Mouse (Mus musculus): ENCODE data around the gene 1700029I15Rik. TPM values are rescaled to one million over a fixed set of nuclear protein-coding genes. Genes with fewer than 3 reads are reported as not detected.
"Not testable (repeated sequence)": the region's sequence is repeated elsewhere in the genome, so short reads cannot be mapped to it uniquely, and the experiment has no call there.

1700029I15Rik gene
- polyA plus RNA-seq, 1 experiment from 2014 or later, result 1.8 TPM

DNA sequence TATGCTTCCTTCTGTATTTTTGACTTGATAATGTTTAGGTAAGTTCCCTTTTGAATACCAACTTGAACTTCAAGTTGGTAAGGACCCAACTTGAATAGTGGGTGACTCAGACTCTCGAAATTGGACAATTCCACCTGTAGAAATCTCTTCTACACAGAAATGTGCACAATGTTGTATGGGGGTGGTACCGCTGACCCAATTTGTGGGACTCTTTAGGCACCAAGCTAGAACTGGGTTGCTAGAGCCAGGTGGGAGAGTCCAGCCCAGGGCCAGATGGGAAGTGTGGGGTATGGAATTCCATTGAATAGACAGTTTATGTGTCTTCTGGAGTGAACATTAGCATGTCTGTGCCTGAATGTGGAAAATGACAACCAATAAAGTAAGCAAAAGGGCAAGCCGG lies 13.2 kb downstream of the 1700029I15Rik start:
- WGBS, result 78% methylated on average over 3 of the region's 3 CpGs
- no peak overlapping the region for H3K27ac ChIP-seq (ENCODE audit: low read length)
- ATAC-seq (replicated peaks; ENCODE audit: extremely low read depth, insufficient read depth, low FRiP score), result no peak
- H3K36me3 ChIP-seq (ENCODE audit: control insufficient read depth, insufficient read depth), result no peaks in the 10 kb centered on the region
- H3K27me3 ChIP-seq (ENCODE audit: control insufficient read depth, insufficient read depth, low read length), result peaks cover 17% of the 10 kb centered on the region
- H3K9ac ChIP-seq (ENCODE audit: low read length), result no peak overlapping the region
- no peak overlapping the region for H3K4me2 ChIP-seq (ENCODE audit: low read depth, low read length)
- no peak overlapping the region for H3K4me3 ChIP-seq (ENCODE audit: low read length)
- peaks cover 7% of the 10 kb centered on the region; the same call in 1 of the 2 replicates for H3K4me1 ChIP-seq (ENCODE audit: control insufficient read depth, insufficient read depth, low read length)
- H3K9me3 ChIP-seq (replicated peaks; ENCODE audit: control insufficient read depth, low read length), result no peaks in the 10 kb centered on the region

DNA sequence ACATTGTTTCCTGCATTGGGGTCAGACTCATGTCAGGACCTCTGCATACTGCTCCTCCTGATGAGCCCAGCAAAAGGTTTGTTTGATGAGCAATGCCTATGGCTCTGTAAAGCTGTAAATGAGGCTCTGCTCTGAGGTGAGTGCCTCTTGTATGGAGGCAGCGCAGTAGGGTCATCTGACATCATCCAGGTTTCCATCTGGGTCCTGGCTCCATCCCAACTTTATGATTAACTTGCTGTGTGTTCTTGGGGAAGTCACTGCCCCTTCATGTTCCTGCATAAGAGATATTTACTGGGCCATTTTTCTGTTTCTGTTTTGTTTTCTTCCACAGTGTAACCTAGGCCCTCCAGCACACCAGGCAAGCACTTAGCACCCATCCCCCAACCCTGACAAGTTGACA lies 15.1 kb downstream of the 1700029I15Rik start:
- H3K4me2 ChIP-seq (ENCODE audit: low read depth, low read length), result no peak overlapping the region
- peaks cover 15% of the 10 kb centered on the region for H3K27me3 ChIP-seq (ENCODE audit: control insufficient read depth, insufficient read depth, low read length)

DNA sequence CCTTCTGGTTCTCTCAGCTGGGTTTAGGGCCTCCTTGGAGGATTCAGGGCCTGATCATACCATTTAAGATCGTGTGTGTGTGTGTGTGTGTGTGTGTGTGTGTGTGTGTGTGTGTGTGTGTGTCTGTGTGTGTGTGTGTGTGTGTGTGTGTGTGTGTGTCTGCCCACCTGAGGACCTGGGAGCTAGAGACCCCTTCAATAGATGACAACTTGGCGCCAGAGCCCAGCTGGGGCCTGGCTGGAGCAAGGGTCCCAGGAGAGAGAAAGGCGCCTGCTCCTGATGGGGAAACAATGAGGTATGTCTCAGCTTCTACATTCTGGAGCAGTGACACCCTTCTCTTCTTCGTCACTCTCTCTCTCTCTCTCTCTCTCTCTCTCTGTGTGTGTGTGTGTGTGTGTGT lies 17.5 kb downstream of the 1700029I15Rik start:
- H3K27me3 ChIP-seq (ENCODE audit: control insufficient read depth, insufficient read depth, low read length); H3K4me3 ChIP-seq (ENCODE audit: low read length); H3K36me3 ChIP-seq (ENCODE audit: control insufficient read depth, insufficient read depth); H3K27ac ChIP-seq (ENCODE audit: low read length); H3K9ac ChIP-seq (ENCODE audit: low read length); H3K4me1 ChIP-seq (ENCODE audit: control insufficient read depth, insufficient read depth, low read length); H3K9me3 ChIP-seq (replicated peaks; ENCODE audit: control insufficient read depth, low read length); ATAC-seq (replicated peaks; ENCODE audit: extremely low read depth, insufficient read depth, low FRiP score); H3K4me2 ChIP-seq (ENCODE audit: low read depth, low read length): not testable (repeated sequence)
- 76% methylated on average over 4 of the region's 4 CpGs for WGBS

More for the DNA sequence above, 15.1 kb downstream of the 1700029I15Rik start:
- Histone ChIP-seq H3K4me3 (ENCODE audit: low read length) (no peak overlapping the region), H3K27ac (ENCODE audit: low read length) (no peak overlapping the region), H3K9me3 (replicated peaks; ENCODE audit: control insufficient read depth, low read length) (no peaks in the 10 kb centered on the region), H3K36me3 (ENCODE audit: control insufficient read depth, insufficient read depth) (no peaks in the 10 kb centered on the region), H3K9ac (ENCODE audit: low read length) (no peak overlapping the region), H3K4me1 (ENCODE audit: control insufficient read depth, insufficient read depth, low read length) (peaks cover 2% of the 10 kb centered on the region; the same call in 1 of the 2 replicates)
- ATAC-seq (replicated peaks; ENCODE audit: extremely low read depth, insufficient read depth, low FRiP score), result no peak
- 36% methylated on average over 1 of the region's 1 CpGs for WGBS

DNA sequence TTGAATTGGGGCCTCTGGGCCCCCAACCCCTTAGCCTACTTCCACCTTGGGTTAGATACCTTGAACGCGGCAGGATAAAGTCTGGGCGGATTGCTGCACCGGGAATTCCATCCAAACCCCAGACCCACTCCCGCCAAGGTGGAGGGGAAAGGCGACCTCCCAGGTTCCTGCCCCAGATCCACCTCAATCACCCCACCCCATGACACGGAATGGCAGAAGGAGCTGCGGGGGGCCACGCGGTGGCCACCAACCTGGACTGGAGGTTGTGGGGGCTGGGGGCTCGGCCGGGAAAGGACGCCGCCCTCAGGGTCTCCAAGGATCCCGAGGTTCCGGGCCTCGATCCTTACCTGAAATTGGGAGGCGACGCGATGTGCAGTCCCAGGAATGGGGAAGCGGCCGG lies 18.3 kb downstream of the 1700029I15Rik start:
- Histone ChIP-seq H3K36me3 (ENCODE audit: control insufficient read depth, insufficient read depth) (peaks cover 12% of the 10 kb centered on the region), H3K4me1 (ENCODE audit: control insufficient read depth, insufficient read depth, low read length) (0 out of 2 replicates have a peak, but pooled peaks cover 2% of the 10 kb centered on the region), H3K4me3 (ENCODE audit: low read length) (peak overlapping the region; percentile 63), H3K4me2 (ENCODE audit: low read depth, low read length) (peak overlapping the region; percentile 94), H3K9ac (ENCODE audit: low read length) (peak overlapping the region; percentile 71), H3K27me3 (ENCODE audit: control insufficient read depth, insufficient read depth, low read length) (0 out of 2 replicates have a peak, but pooled peaks cover 2% of the 10 kb centered on the region), H3K9me3 (replicated peaks; ENCODE audit: control insufficient read depth, low read length) (no peaks in the 10 kb centered on the region), H3K27ac (ENCODE audit: low read length) (no peak overlapping the region)
- WGBS, result 5% methylated on average over 18 of the region's 22 CpGs
- 0 out of 2 replicates have a peak, but pooled peaks have one; percentile 10 for ATAC-seq (replicated peaks; ENCODE audit: extremely low read depth, insufficient read depth, low FRiP score)

DNA sequence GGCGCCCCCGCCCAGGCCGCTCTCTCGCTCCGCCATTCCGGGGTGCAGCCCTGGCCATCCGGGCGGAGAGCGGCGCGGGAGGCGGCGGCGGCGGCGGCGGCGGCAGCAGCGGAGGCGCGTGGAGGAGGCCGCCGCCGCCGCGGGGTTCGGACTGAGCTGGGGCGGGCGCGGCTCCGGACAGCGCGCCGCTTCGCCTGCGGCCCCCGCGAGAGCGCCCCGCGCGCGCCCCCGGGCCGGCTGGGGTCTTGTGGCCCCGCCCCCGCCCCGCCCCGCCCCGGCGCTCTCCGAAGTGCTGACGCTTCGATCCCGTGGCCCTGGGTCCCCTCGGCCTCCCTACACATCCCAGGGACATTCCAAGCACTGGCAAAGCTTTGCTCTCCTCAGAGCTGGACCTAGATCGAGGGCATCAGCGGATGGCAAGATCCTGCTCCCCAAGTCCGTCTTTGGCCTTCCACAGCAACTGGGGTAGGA lies 18.8 kb downstream of the 1700029I15Rik start, which contains the start of gene Mapk8ip1:
Gene Mapk8ip1 (minus strand): TSS at position 173 of the 471 bp plus-strand sequence.
- Histone ChIP-seq H3K36me3 (ENCODE audit: control insufficient read depth, insufficient read depth) (peaks cover 12% of the 10 kb centered on the region), H3K9me3 (replicated peaks; ENCODE audit: control insufficient read depth, low read length) (no peaks in the 10 kb centered on the region), H3K4me1 (ENCODE audit: control insufficient read depth, insufficient read depth, low read length) (0 out of 2 replicates have a peak, but pooled peaks cover 2% of the 10 kb centered on the region), H3K9ac (ENCODE audit: low read length) (peak within 1 kb of the TSS; percentile 71), H3K27ac (ENCODE audit: low read length) (no peak within 1 kb of the TSS), H3K4me2 (ENCODE audit: low read depth, low read length) (peak within 1 kb of the TSS; percentile 94), H3K4me3 (ENCODE audit: low read length) (peak within 1 kb of the TSS; percentile 63), H3K27me3 (ENCODE audit: control insufficient read depth, insufficient read depth, low read length) (0 out of 2 replicates have a peak, but pooled peaks cover 2% of the 10 kb centered on the region)
- WGBS, result 2% methylated on average over 30 of the region's 59 CpGs
- peak; percentile 77 for ATAC-seq (replicated peaks; ENCODE audit: extremely low read depth, insufficient read depth, low FRiP score)

- no peaks in the 10 kb centered on the region for H3K9me3 ChIP-seq (replicated peaks; ENCODE audit: control insufficient read depth, low read length)
- no peak overlapping the region for H3K27ac ChIP-seq (ENCODE audit: low read length)
- 75% methylated on average over 4 of the region's 4 CpGs for WGBS
- 0 out of 2 replicates have a peak, but pooled peaks cover 2% of the 10 kb centered on the region for H3K4me1 ChIP-seq (ENCODE audit: control insufficient read depth, insufficient read depth, low read length)
- H3K9ac ChIP-seq (ENCODE audit: low read length), result no peak overlapping the region
- ATAC-seq (replicated peaks; ENCODE audit: extremely low read depth, insufficient read depth, low FRiP score), result no peak
- H3K4me3 ChIP-seq (ENCODE audit: low read length), result no peak overlapping the region
- no peak overlapping the region for H3K4me2 ChIP-seq (ENCODE audit: low read depth, low read length)
- H3K36me3 ChIP-seq (ENCODE audit: control insufficient read depth, insufficient read depth), result peaks cover 12% of the 10 kb centered on the region
- 0 out of 2 replicates have a peak, but pooled peaks cover 2% of the 10 kb centered on the region for H3K27me3 ChIP-seq (ENCODE audit: control insufficient read depth, insufficient read depth, low read length)
Observed at GRCm38 (mm10) chr2:92402591-92403326, 20.4 kb downstream of the 1700029I15Rik start.

DNA sequence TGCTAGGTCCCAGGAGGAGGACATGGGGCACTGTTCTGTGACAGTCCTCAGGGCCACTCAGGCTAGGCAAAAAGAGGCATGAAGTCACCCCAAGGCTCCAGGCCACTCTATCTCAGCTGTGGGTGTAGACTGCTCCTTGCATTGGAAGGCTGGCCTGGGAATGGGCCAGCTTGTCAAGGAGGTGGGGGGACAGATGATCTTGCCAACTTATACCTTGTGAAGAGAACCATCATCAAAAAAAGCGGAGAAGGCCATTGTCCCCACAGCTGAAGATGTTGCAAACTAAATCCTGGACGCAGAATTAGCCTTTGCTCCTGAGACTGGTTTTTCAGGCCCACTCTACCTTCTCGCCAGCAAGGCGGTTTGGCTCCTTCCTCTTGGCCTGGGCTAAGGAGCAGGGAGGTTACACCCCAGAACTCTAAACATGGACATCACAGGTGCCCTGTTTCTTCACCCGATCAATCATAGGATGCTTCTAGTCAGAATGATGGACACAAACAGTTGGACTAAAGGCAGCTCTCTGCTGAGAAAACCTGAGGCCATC lies 21.5 kb downstream of the 1700029I15Rik start:
- WGBS, result 95% methylated on average over 5 of the region's 5 CpGs
- H3K27me3 ChIP-seq (ENCODE audit: control insufficient read depth, insufficient read depth, low read length), result no peaks in the 10 kb centered on the region
- 0 out of 2 replicates have a peak, but pooled peaks cover 2% of the 10 kb centered on the region for H3K4me1 ChIP-seq (ENCODE audit: control insufficient read depth, insufficient read depth, low read length)
- H3K36me3 ChIP-seq (ENCODE audit: control insufficient read depth, insufficient read depth), result peaks cover 21% of the 10 kb centered on the region
- H3K27ac ChIP-seq (ENCODE audit: low read length), result no peak overlapping the region
- no peak overlapping the region for H3K4me2 ChIP-seq (ENCODE audit: low read depth, low read length)
- no peak overlapping the region for H3K9ac ChIP-seq (ENCODE audit: low read length)
- no peak for ATAC-seq (replicated peaks; ENCODE audit: extremely low read depth, insufficient read depth, low FRiP score)
- no peak overlapping the region for H3K4me3 ChIP-seq (ENCODE audit: low read length)
- no peaks in the 10 kb centered on the region for H3K9me3 ChIP-seq (replicated peaks; ENCODE audit: control insufficient read depth, low read length)

GRCm38 (mm10) chr2:92404737-92405136 lies 22.4 kb downstream of the 1700029I15Rik start:
- 82% methylated on average over 6 of the region's 6 CpGs for WGBS
- H3K36me3 ChIP-seq (ENCODE audit: control insufficient read depth, insufficient read depth), result peaks cover 30% of the 10 kb centered on the region

DNA sequence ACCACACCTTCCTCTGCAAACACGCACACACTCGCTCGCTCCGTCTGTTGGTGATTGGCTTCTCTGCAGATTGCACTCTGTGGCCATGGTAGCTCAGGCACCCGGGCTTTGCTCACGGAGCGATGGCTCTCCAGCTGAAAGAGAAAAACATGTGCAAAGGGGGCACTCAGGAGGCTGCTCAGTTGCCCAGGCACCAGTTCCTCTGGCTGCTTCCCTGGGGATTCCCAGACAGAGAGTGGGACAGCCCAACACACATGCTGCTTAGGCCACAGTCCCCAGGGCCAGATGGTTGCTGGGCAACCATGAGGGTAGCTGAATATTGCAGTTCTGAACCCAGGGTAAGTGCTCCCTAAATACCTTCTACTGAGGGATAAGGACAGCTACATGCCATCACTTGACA lies 23.3 kb downstream of the 1700029I15Rik start:
- 88% methylated on average over 7 of the region's 7 CpGs for WGBS
- H3K4me2 ChIP-seq (ENCODE audit: low read depth, low read length), result no peak overlapping the region
- H3K4me1 ChIP-seq (ENCODE audit: control insufficient read depth, insufficient read depth, low read length), result 0 out of 2 replicates have a peak, but pooled peaks cover 2% of the 10 kb centered on the region
- H3K9me3 ChIP-seq (replicated peaks; ENCODE audit: control insufficient read depth, low read length), result no peaks in the 10 kb centered on the region
- H3K36me3 ChIP-seq (ENCODE audit: control insufficient read depth, insufficient read depth), result peaks cover 37% of the 10 kb centered on the region
- no peak for ATAC-seq (replicated peaks; ENCODE audit: extremely low read depth, insufficient read depth, low FRiP score)
- H3K27ac ChIP-seq (ENCODE audit: low read length), result no peak overlapping the region
- no peak overlapping the region for H3K4me3 ChIP-seq (ENCODE audit: low read length)
- H3K27me3 ChIP-seq (ENCODE audit: control insufficient read depth, insufficient read depth, low read length), result no peaks in the 10 kb centered on the region
- no peak overlapping the region for H3K9ac ChIP-seq (ENCODE audit: low read length)

More at GRCm38 (mm10) chr2:92404737-92405136, 22.4 kb downstream of the 1700029I15Rik start:
- Histone ChIP-seq H3K4me3 (ENCODE audit: low read length) (no peak overlapping the region), H3K9me3 (replicated peaks; ENCODE audit: control insufficient read depth, low read length) (no peaks in the 10 kb centered on the region), H3K4me1 (ENCODE audit: control insufficient read depth, insufficient read depth, low read length) (0 out of 2 replicates have a peak, but pooled peaks cover 2% of the 10 kb centered on the region), H3K9ac (ENCODE audit: low read length) (no peak overlapping the region), H3K27ac (ENCODE audit: low read length) (no peak overlapping the region), H3K27me3 (ENCODE audit: control insufficient read depth, insufficient read depth, low read length) (no peaks in the 10 kb centered on the region), H3K4me2 (ENCODE audit: low read depth, low read length) (no peak overlapping the region)
- ATAC-seq (replicated peaks; ENCODE audit: extremely low read depth, insufficient read depth, low FRiP score), result no peak
